Mouse (Mus musculus) liver, postnatal 0 days (tissue): ENCODE data around the gene Retreg1.

ENCODE experiments used
- CTCF ChIP-seq: sonication (generic); IDR thresholded peaks from 2 replicates; pipeline ENCODE4 v1.5.1; 2016; ENCODE audit warnings: antibody characterized with exemption, low read depth
- EP300 ChIP-seq: IDR thresholded peaks from 2 replicates; pipeline ENCODE4 v1.6.1; 2016; ENCODE audit warnings: antibody characterized with exemption, low read depth, mild to moderate bottlenecking

DNA sequence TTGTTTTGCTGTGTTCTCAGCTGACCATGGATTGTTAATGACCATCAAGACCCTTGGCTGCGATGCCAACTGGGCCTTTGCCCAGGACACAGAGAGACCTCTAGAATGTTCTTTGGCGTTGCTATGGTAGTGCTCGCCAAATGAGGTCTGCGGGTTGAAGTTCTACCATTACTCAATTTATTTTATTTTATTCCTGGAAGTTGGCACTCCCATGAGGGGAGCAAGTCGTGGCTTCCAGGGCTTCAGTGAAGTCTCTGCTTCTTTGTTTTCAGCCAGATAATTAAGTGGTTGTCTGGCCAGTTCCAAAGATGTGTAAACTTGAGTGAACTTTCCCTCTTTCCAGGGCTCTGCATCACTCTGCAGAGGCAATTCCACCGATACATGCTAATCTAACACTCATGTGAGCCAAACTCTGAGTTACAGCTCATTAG is 43.6 kb downstream of the Retreg1 start:
- TF ChIP-seq CTCF (no peak), EP300 (no peak)
